Mouse (Mus musculus): Measurements from ENCODE around the gene Tpte. TPM values are rescaled to one million over a fixed set of nuclear protein-coding genes. Genes with fewer than 3 reads are reported as not detected.

Gene Tpte
- total and polyA plus RNA-seq, 3 experiments = not detected

DNA sequence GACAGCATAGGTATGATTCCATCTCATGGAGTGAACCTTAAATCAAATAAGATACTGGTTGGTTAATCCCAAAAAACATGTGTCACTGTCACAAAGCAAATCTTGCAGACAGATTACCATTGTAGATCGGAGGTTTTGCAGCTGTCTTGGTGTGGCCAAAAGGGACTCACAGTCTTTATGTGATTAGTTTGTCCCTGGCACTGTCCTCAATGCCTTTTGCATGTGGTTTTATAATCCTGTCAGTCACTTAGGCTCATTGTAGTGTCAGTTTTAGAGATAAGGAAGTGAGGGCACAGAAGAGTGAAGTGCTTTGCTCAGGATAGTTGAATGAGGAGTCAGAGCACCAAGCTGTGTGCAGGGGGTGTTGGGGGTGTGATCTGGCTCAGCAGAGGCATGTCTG is 37.6 kb upstream of the Tpte start:
- H3K79me2 ChIP-seq (ENCODE audit: control insufficient read depth, insufficient read depth, low read length, poor library complexity) = no peaks in the 10 kb centered on the region
- H3K4me1 ChIP-seq (ENCODE audit: control insufficient read depth in 1 of 2, insufficient read depth in 2 of 2, low read length in 2 of 2) = no peaks in the 10 kb centered on the region
- no peak overlapping the region for H3K9ac ChIP-seq (ENCODE audit: control insufficient read depth, low read depth, low read length, poor library complexity, severe bottlenecking)
- no peaks in the 10 kb centered on the region for H3K9me3 ChIP-seq (replicated peaks; ENCODE audit: insufficient read depth, low read length)
- DNase-seq (ENCODE audit: low read depth, low spot score) = peak; percentile 23
- no peak overlapping the region for H3K4me3 ChIP-seq (ENCODE audit: control insufficient read depth in 1 of 2, insufficient read depth in 1 of 2, low read depth in 2 of 2, low read length in 2 of 2)
- H3K36me3 ChIP-seq (ENCODE audit: control insufficient read depth in 1 of 2, insufficient read depth in 2 of 2, low read length in 2 of 2) = no peaks in the 10 kb centered on the region
- H3K27ac ChIP-seq (ENCODE audit: control insufficient read depth, low read depth, low read length) = no peak overlapping the region
- no peaks in the 10 kb centered on the region; a peak in 1 of 4 replicates for H3K27me3 ChIP-seq (ENCODE audit: control insufficient read depth in 1 of 2, insufficient read depth in 2 of 2, low read length in 2 of 2)
- no peak for TF ChIP-seq SIN3A (IDR thresholded peaks at IDR 0.05; ENCODE audit: low read length)
- no peak for TF ChIP-seq BHLHE40 (IDR thresholded peaks at IDR 0.05; ENCODE audit: borderline replicate concordance, low read depth, low read length)
- no peak for TF ChIP-seq POLR2A (IDR thresholded peaks at IDR 0.05; ENCODE audit: control insufficient read depth in 1 of 2, insufficient read depth in 1 of 2, low read depth in 1 of 2, low read length in 2 of 2, poor library complexity in 1 of 2)
- TF ChIP-seq GATA1 (IDR thresholded peaks at IDR 0.05; ENCODE audit: low read depth, low read length) = no peak
- no peak for TF ChIP-seq EP300 (IDR thresholded peaks at IDR 0.05; ENCODE audit: low read depth in 1 of 2, low read length in 2 of 2)
- TF ChIP-seq ZC3H11A (IDR thresholded peaks at IDR 0.05; ENCODE audit: low read depth, low read length) = no peak
- TF ChIP-seq ETS1 (IDR thresholded peaks at IDR 0.05; ENCODE audit: low read depth, low read length) = no peak
- no peak for TF ChIP-seq ZNF384 (IDR thresholded peaks at IDR 0.05; ENCODE audit: low read depth, low read length)
- no peak for TF ChIP-seq USF2 (IDR thresholded peaks at IDR 0.05; ENCODE audit: borderline replicate concordance in 1 of 2, insufficient read depth in 1 of 2, low read depth in 1 of 2, low read length in 2 of 2)
- TF ChIP-seq SMC3 (IDR thresholded peaks at IDR 0.05; ENCODE audit: low read depth, low read length) = no peak
- TF ChIP-seq NRF1 (IDR thresholded peaks at IDR 0.05; ENCODE audit: insufficient read depth, low read depth, low read length, poor library complexity, severe bottlenecking) = no peak
- TF ChIP-seq ZKSCAN1 (IDR thresholded peaks at IDR 0.05; ENCODE audit: low read depth, low read length) = no peak

GRCm38 (mm10) chr8:22247956-22248355 is 35.3 kb upstream of the Tpte start:
- Histone ChIP-seq H3K27me3 (ENCODE audit: control insufficient read depth in 1 of 2, insufficient read depth in 2 of 2, low read length in 2 of 2) (no peaks in the 10 kb centered on the region; a peak in 1 of 4 replicates), H3K9me3 (replicated peaks; ENCODE audit: insufficient read depth, low read length) (no peaks in the 10 kb centered on the region), H3K79me2 (ENCODE audit: control insufficient read depth, insufficient read depth, low read length, poor library complexity) (no peaks in the 10 kb centered on the region), H3K27ac (ENCODE audit: control insufficient read depth, low read depth, low read length) (no peak overlapping the region), H3K4me3 (ENCODE audit: control insufficient read depth in 1 of 2, insufficient read depth in 1 of 2, low read depth in 2 of 2, low read length in 2 of 2) (no peak overlapping the region), H3K36me3 (ENCODE audit: control insufficient read depth in 1 of 2, insufficient read depth in 2 of 2, low read length in 2 of 2) (no peaks in the 10 kb centered on the region), H3K4me1 (ENCODE audit: control insufficient read depth in 1 of 2, insufficient read depth in 2 of 2, low read length in 2 of 2) (no peaks in the 10 kb centered on the region), H3K9ac (ENCODE audit: control insufficient read depth, low read depth, low read length, poor library complexity, severe bottlenecking) (no peak overlapping the region)
- DNase-seq (ENCODE audit: low read depth, low spot score) = no peak
- no peak for TF ChIP-seq ZKSCAN1 (IDR thresholded peaks at IDR 0.05; ENCODE audit: low read depth, low read length)
- no peak for TF ChIP-seq RCOR1 (IDR thresholded peaks at IDR 0.05; ENCODE audit: low read depth, low read length)

GRCm38 (mm10) chr8:22249080-22249479 is 34.2 kb upstream of the Tpte start:
- no peak for DNase-seq (ENCODE audit: low read depth, low spot score)
- Histone ChIP-seq H3K27ac (ENCODE audit: control insufficient read depth, low read depth, low read length) (no peak overlapping the region), H3K36me3 (ENCODE audit: control insufficient read depth in 1 of 2, insufficient read depth in 2 of 2, low read length in 2 of 2) (no peaks in the 10 kb centered on the region), H3K27me3 (ENCODE audit: control insufficient read depth in 1 of 2, insufficient read depth in 2 of 2, low read length in 2 of 2) (no peaks in the 10 kb centered on the region), H3K79me2 (ENCODE audit: control insufficient read depth, insufficient read depth, low read length, poor library complexity) (no peaks in the 10 kb centered on the region), H3K4me3 (ENCODE audit: control insufficient read depth in 1 of 2, insufficient read depth in 1 of 2, low read depth in 2 of 2, low read length in 2 of 2) (no peak overlapping the region), H3K9me3 (replicated peaks; ENCODE audit: insufficient read depth, low read length) (no peaks in the 10 kb centered on the region), H3K9ac (ENCODE audit: control insufficient read depth, low read depth, low read length, poor library complexity, severe bottlenecking) (no peak overlapping the region), H3K4me1 (ENCODE audit: control insufficient read depth in 1 of 2, insufficient read depth in 2 of 2, low read length in 2 of 2) (no peaks in the 10 kb centered on the region)
- TF ChIP-seq GATA1 (IDR thresholded peaks at IDR 0.05; ENCODE audit: low read depth, low read length) = no peak

All from MEL (cell line).